Mouse (Mus musculus) erythroblast, embryonic 14.5 days (primary cell): ENCODE data around the gene Naa15.

Experiments used
- GATA1 ChIP-seq: IDR thresholded peaks from 2 replicates; pipeline ENCODE4 v1.6.1; 2012; ENCODE audit warnings: low read length, inconsistent platforms, mixed read lengths
- TAL1 ChIP-seq: IDR thresholded peaks from 3 replicates; pipeline ENCODE4 v1.6.1; 2012; ENCODE audit warnings: low read length, inconsistent platforms, mixed read lengths

DNA sequence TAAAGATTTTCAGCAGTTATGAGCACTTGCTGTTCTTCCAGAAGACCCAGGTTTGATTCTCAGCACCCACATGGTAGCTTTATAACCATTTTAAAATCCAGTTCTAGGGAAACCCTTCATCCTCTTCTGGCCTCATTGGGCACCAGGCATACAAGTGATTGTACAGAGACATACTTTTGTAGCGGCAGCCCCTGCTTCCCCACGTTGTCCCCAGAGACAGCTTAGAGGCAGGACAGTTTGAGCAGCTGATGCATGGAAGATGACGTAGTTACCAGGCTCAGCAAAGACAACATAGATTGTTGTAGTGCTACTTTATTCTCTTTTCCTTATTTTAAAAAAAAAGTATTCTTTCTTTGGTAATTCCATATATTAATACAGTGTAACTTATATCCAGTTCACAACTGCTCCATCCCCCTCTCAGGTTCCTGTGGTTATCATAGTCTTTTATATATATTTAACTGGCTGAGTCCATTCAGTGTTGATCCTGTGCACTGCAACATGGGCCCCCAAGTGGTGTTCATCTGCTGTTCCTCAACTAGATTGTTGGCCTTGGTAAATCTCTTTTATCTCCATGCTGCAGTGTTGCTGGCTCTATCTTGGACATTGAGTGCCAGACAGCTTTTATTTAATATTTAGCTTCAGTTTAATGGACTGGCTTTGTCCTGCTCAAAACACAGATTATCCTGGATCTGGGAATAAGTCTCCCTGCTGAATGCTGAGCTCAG lies 20.1 kb downstream of the Naa15 start:
- no peak for TF ChIP-seq GATA1
- no peak for TF ChIP-seq TAL1
